Mouse (Mus musculus): ENCODE data around the gene Mpg. TPM values are rescaled to one million over a fixed set of nuclear protein-coding genes. Genes with fewer than 3 reads are reported as not detected.

Mpg gene
- total and polyA plus RNA-seq, 3 experiments = 39.1 to 40.3 (median 39.6) TPM

GRCm38 (mm10) chr11:32210623-32211022, 15.7 kb upstream of the Mpg start:
- H3K79me2 ChIP-seq (replicated peaks; ENCODE audit: control insufficient read depth, extremely low read depth, insufficient read depth, poor library complexity, severe bottlenecking) = no peaks in the 10 kb centered on the region
- DNase-seq (ENCODE audit: extremely low read depth) = no peak
- TF ChIP-seq ZKSCAN1 (IDR thresholded peaks at IDR 0.05; ENCODE audit: borderline replicate concordance, low read depth, low read length) = no peak
- no peak for TF ChIP-seq MAFK (IDR thresholded peaks at IDR 0.05; ENCODE audit: insufficient replicate concordance, low read length)
- TF ChIP-seq JUN (IDR thresholded peaks at IDR 0.05; ENCODE audit: insufficient read depth, low read depth, low read length) = no peak
- no peak for TF ChIP-seq GABPA (IDR thresholded peaks at IDR 0.05; ENCODE audit: insufficient replicate concordance, low read depth, low read length)
- TF ChIP-seq USF1 (IDR thresholded peaks at IDR 0.05; ENCODE audit: low read depth, low read length) = no peak
- TF ChIP-seq JUND (conservative IDR thresholded peaks at IDR 0.05; ENCODE audit: low read depth, low read length) = no peak
- TF ChIP-seq POLR2AphosphoS2 (IDR thresholded peaks at IDR 0.05; ENCODE audit: low read depth, low read length) = no peak
- no peak for TF ChIP-seq NRF1 (IDR thresholded peaks at IDR 0.05; ENCODE audit: low read depth, low read length)
- TF ChIP-seq ELF1 (IDR thresholded peaks at IDR 0.05; ENCODE audit: low read depth, low read length) = no peak
- H3K27ac ChIP-seq (ENCODE audit: insufficient read depth, low read depth) = no peak overlapping the region
- H3K9me3 ChIP-seq (replicated peaks; ENCODE audit: low read length) = no peaks in the 10 kb centered on the region
- H3K4me2 ChIP-seq (ENCODE audit: insufficient read depth, low read depth, poor library complexity, severe bottlenecking) = no peak overlapping the region
- peaks cover 82 to 92% of the 10 kb centered on the region in 2 experiments for H3K36me3 ChIP-seq (replicated peaks in 1 of 2; ENCODE audit: control insufficient read depth in 1 of 2, insufficient read depth in 1 of 2, low read length in 1 of 2)
- in situ Hi-C loops (cut with MboI; ENCODE audit: low pct_ligation_motif_present, low pct_unique_long_range_greater_than_20kb, low sequenced_read_pairs) (no loop called here), dilution Hi-C loops (cut with MboI; ENCODE audit: extremely low pct_ligation_motif_present, extremely low pct_unique_long_range_greater_than_20kb, low sequenced_read_pairs) (no loop called here)
- H3K4me3 ChIP-seq (replicated peaks in 1 of 3; ENCODE audit: low read depth in 2 of 3, low read length in 2 of 3, poor library complexity in 1 of 3) = no peak overlapping the region
- no peak overlapping the region for H3K9ac ChIP-seq (ENCODE audit: insufficient read depth, low read depth)
- no peaks in the 10 kb centered on the region for H3K27me3 ChIP-seq (replicated peaks)
- peaks cover 4 to 13% of the 10 kb centered on the region in 2 experiments; a peak in 3 of 4 replicates for H3K4me1 ChIP-seq (ENCODE audit: control insufficient read depth in 1 of 2, insufficient read depth in 2 of 2)

GRCm38 (mm10) chr11:32215372-32216162, 10.7 kb upstream of the Mpg start:
- no peak overlapping the region for H3K4me2 ChIP-seq (ENCODE audit: insufficient read depth, low read depth, poor library complexity, severe bottlenecking)
- no peaks in the 10 kb centered on the region for H3K9me3 ChIP-seq (replicated peaks; ENCODE audit: low read length)
- in situ Hi-C loops (cut with MboI; ENCODE audit: low pct_ligation_motif_present, low pct_unique_long_range_greater_than_20kb, low sequenced_read_pairs) = no loop called here
- no peak overlapping the region for H3K9ac ChIP-seq (ENCODE audit: insufficient read depth, low read depth)
- H3K4me3 ChIP-seq (replicated peaks in 1 of 3; ENCODE audit: low read depth in 2 of 3, low read length in 2 of 3, poor library complexity in 1 of 3) = no peak overlapping the region
- TF ChIP-seq SMC3 (IDR thresholded peaks at IDR 0.05; ENCODE audit: low read depth, low read length) = no peak
- TF ChIP-seq PAX5 (IDR thresholded peaks at IDR 0.05; ENCODE audit: low read length) = no peak
- no peak for TF ChIP-seq CHD2 (IDR thresholded peaks at IDR 0.05; ENCODE audit: low read length)
- no peak for TF ChIP-seq UBTF (IDR thresholded peaks at IDR 0.05; ENCODE audit: low read depth, low read length)
- no peak for TF ChIP-seq GABPA (IDR thresholded peaks at IDR 0.05; ENCODE audit: insufficient replicate concordance, low read depth, low read length)
- TF ChIP-seq EP300 (IDR thresholded peaks at IDR 0.05; ENCODE audit: low read length) = no peak
- no peak for TF ChIP-seq MYC (IDR thresholded peaks at IDR 0.05; ENCODE audit: low read depth, low read length)
- TF ChIP-seq MXI1 (IDR thresholded peaks at IDR 0.05; ENCODE audit: low read depth, low read length) = no peak
- no peak for TF ChIP-seq CTCF (conservative IDR thresholded peaks at IDR 0.05 in 1 of 2, IDR thresholded peaks at IDR 0.05 in 1 of 2; ENCODE audit: low read depth in 2 of 2, low read length in 2 of 2)
- no peak for TF ChIP-seq JUN (IDR thresholded peaks at IDR 0.05; ENCODE audit: insufficient read depth, low read depth, low read length)
- no peak for TF ChIP-seq CHD1 (IDR thresholded peaks at IDR 0.05; ENCODE audit: low read depth, low read length)
- TF ChIP-seq TBP (conservative IDR thresholded peaks at IDR 0.05; ENCODE audit: low read depth, low read length) = no peak
- TF ChIP-seq BHLHE40 (IDR thresholded peaks at IDR 0.05; ENCODE audit: low read depth, low read length) = no peak
- no peak for TF ChIP-seq MAX (IDR thresholded peaks at IDR 0.05; ENCODE audit: low read length)
- no peak for TF ChIP-seq ZKSCAN1 (IDR thresholded peaks at IDR 0.05; ENCODE audit: borderline replicate concordance, low read depth, low read length)
- H3K4me1 ChIP-seq (ENCODE audit: control insufficient read depth in 1 of 2, insufficient read depth in 2 of 2) = peaks cover under 1 to 35% of the 10 kb centered on the region in 2 experiments; a peak in 3 of 4 replicates
- dilution Hi-C loops (cut with MboI; ENCODE audit: extremely low pct_ligation_motif_present, extremely low pct_unique_long_range_greater_than_20kb, low sequenced_read_pairs) = no loop called here
- DNase-seq (ENCODE audit: extremely low read depth) = no peak
- peaks cover 51 to 85% of the 10 kb centered on the region in 2 experiments for H3K36me3 ChIP-seq (replicated peaks in 1 of 2; ENCODE audit: control insufficient read depth in 1 of 2, insufficient read depth in 1 of 2, low read length in 1 of 2)
- no peaks in the 10 kb centered on the region for H3K79me2 ChIP-seq (replicated peaks; ENCODE audit: control insufficient read depth, extremely low read depth, insufficient read depth, poor library complexity, severe bottlenecking)
- H3K27me3 ChIP-seq (replicated peaks) = no peaks in the 10 kb centered on the region
- H3K27ac ChIP-seq (ENCODE audit: insufficient read depth, low read depth) = no peak overlapping the region

Data from CH12.LX (cell line).